Mouse (Mus musculus) heart, postnatal 14 days (tissue): ENCODE results near the gene Senp1. TPM values are rescaled to one million over a fixed set of nuclear protein-coding genes. Genes with fewer than 3 reads are reported as not detected.

Source experiments
- DNase-seq, 2 experiments: peaks; one replicate each; pipeline ENCODE4 v3.0.0; 2021 to 2022
- intact Hi-C: fragments of 180-260 bp; cut with DNase I; formaldehyde crosslinking; loops from one replicate; pipeline ENCODE4 v1.15.1; 2025
- total RNA-seq, 2 experiments: library from RNA; stranded (reverse); gene quantifications; 2 replicates each; pipeline ENCODE4 v1.2.3; 2021

The Senp1 gene
- total RNA-seq, 2 experiments from 2014 or later: 12.9 to 13.7 TPM

DNA sequence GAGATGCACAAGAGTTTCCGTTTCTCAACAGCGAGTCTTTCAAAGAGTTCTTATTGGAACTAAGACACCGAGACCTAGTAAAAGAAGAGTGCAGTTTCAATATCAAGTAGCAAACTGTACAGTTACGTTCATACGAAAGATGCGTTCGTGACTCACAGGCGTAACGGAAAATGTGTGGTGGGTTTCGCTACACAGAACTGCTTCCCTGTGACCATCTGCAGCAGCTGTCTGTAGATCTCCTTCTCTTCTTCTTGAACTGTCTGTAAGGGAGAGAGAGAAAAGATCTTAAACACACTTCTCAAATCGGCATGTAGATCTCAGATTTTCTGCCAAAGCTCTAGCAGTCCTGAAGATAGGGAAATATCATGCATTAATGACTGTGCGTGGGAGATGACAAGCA, 26.9 kb downstream of the Senp1 start:
- no peak for DNase-seq
- intact Hi-C loops: no loop called here

- intact Hi-C loops: no loop called here
- no peak for DNase-seq
Measured at GRCm38 (mm10) chr15:98065881-98066280, 27.7 kb downstream of the Senp1 start.

DNA sequence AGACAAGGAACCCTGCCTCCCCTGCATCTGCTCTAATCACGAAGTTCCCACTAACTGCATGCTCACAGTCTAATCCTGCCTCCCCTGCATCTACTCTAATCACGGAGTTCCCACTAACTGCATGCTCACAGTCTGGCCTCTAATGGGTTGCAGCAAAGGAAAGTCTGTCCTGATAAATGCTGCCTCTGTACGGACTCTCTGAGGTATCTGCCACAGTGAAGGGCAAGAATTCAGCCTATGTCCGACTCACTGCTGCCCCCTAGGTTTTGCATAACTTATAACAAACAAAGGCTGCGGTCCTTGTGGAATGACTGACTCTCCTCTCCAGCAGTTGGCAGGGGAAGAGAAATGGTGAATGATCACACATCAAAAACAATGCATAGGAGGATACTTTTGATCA, 38.3 kb downstream of the Senp1 start:
- DNase-seq: peak; percentile 18 to 54
- intact Hi-C loops: no loop called here

DNA sequence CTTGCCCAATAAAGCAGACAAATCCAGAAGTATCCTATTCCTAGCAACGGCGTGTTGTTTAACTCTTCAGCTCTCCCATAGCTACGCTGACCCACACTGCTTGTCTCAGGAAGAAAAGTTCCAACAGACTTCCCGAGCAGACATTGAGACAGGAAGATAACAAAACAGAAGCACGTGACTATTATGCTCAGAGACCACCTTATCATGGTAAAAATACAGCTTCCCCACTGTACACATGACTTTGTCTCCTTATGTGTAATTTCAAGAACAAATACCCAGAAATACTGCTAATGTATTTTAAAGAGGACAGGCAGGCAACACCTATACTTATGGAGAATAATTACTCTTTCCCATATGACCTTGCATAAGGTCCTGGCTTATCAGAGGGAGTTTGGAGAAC, 41.9 kb downstream of the Senp1 start:
- no peak for DNase-seq
- intact Hi-C loops: no loop called here

DNA sequence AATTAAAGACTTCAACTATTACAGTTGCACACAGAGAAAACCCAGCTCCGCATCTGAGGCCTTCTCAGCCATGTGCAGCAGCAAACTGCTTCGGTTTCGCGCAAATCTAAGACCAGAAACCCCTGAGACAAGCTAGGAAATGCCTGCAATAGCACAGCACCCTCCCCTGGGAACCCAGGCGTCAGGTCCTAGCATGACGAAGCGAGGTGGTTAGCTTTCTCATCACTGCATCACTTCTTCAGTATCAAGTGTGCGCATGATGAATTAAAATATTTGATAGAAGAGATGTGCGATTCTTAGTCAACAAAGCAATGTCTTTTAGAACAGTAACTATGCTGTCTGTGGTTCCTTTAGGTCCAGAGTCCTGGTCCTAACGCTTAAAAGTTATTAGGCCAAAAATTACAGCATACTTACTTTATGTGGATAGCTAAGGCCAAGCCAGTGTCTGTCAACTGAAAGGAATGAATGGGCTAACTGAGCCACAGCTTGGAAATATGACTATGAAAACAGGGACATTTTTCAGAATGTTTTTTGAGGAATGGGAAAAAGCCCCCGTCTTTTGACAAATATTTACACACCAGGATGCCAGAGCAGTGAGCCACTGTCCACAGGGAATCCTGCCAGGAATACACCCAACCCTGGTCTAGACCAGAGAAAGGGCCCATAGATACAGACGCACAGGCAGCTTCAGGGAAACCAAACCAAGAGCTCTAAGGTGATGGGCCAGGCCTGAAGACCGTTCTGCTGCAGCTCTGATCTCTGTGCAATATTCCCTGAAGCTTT, 44.4 kb downstream of the Senp1 start:
- no peak for DNase-seq
- intact Hi-C loops: no loop called here

DNA sequence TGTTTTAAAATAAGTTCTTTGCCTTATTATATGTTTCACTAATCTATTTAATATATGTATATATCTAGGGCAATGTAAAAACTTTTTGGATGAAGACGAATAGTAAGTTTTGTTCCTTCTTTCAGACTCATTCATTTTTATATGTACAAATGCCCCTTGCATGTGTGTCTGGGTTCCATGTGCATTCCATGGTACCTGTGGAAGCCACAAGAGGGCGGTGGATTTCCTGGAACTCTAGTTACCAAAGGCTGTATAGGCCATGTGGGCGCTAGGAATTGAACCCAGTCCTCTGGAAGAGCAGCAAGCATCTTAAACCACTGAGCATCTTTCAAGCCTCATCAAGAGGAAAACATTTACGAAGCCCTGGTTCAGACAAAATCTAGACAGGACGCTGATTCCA, 49.2 kb downstream of the Senp1 start:
- intact Hi-C loops: no loop called here
- DNase-seq: no peak

DNA sequence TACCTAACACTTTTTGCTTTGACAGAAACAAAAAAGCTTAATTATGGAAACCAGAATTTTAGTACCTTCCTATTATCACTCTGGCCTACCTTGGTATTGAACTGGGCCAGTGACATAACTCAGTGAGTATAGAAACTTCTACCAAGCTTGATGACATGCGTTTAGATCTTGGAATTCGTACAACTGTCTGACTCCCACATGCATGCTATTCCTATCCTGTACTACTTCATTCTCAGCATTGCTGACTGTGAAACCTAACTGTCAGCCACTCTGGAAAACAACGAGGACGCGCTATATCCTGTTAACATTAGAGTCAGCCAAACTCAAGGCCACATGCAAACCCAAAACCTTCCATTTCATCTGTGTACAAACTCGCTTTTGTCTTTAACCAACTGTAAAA, 49.6 kb downstream of the Senp1 start:
- intact Hi-C loops: no loop called here
- DNase-seq: no peak

DNA sequence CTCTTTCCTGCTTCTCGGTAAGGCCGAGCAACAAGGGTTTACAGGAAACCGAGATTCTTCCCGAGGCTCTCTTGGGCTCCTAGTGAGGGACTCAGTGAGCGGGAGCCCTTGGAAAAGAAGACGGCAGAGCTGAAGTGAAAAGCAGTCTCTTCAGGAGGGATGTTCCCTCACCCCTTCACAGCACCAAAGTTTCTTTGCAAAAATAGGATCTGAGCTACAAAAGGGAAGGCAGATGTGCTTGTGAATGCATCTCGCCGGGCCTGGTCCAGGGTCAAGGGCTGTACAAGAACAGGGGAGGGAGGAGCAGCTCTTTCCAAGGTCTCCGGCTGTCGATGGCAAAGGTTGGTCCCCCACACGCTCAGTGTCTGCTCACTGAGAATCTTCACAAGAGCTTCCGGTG, 51.0 kb downstream of the Senp1 start:
- intact Hi-C loops: no loop called here
- DNase-seq: no peak

DNA sequence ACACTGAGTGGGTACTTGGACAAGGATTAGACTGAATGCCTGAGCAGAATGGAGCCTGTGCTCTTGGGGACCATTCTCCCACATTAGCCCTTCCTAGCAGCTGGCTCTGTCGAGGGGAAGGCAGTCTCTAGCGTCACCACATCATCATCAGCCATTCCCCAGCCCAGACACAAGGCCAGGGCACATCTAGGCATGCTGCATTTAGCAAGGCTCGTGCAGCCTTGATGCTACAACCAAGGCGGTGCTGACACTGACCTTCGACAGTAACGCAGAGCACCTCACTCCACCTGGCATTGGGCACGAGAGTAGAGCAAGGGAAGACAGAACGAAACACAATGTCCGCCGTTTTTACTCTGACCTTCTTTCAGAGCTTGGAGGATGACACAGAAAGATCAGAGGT, 53.9 kb downstream of the Senp1 start:
- DNase-seq: no peak
- intact Hi-C loops: no loop called here

DNA sequence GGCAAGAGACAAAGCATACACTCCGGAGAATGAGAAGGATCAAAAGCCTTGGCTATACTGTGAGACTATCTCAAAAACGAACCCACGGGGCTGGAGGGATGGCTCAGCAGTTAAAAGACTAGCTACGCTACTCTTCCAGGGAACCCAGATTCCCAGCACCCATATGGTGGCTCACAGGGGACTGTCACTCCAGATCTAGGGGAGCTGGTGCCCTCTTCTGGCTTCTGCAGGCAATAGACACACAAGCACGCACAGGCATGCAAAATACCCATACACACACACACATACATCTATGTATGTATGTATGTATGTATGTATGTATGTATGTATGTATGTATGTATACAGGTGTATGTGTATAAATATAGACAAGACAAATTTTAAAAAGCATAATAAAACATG, 57.0 kb downstream of the Senp1 start:
- DNase-seq: no peak
- intact Hi-C loops: no loop called here

DNA sequence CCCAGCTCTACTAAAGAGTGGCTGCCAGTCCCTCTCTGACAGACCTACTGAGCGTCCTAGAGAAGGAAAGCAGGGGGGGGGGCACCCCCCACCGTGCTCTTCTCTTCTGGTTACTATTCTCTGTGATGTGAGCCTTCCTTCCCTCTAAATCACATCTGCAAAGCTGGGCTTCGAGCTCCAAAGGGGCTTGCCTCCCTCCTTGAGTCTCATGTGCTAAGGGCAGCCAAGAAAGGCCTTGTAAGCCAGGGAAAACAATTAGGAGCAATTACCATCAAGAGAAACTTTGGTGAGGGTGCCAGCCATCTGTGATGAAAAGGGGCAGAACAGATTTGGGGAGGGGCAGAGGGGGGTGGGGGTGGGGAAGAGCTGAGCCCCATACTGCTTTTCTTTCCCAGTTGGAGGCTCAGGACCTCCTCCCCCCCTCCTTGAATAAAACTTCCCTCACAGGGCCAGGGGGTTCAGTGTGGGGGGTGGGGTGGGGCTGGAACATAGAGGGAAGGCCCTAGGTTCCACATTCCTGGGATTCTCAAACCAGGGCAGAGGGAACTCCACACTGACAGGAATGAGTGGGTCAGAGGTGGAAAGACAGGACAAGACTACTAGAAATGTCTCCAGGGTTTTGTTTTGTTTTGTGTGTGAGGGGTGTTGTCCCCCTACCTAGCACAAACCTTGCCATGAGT, 58.3 kb downstream of the Senp1 start:
- intact Hi-C loops: no loop called here
- no peak for DNase-seq

DNA sequence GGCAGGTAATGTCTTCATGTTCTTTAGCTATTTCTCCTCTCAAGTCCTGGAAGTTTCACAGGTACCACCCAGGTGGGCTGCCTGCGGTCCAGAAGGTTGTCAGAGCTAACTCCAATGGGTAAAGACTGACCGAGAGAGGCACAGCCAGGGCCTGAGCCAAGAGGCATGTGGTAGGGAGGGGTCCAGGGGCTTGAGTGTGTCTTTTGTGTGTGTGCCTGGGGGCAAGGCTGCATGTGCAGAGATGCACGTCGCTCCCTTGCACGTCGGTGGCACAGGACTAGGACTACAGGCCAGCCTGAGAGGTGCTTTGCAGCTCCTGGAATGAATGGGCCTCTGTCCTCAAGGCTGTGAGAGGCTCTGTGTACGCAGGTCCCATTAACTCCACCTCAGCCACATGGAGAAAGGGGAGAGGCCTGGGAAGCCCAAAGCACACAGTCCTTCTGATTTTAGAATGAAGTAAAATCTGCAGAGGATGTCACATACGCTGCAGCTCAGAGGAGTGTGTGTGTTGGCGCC, 60.3 kb downstream of the Senp1 start:
- no peak for DNase-seq
- intact Hi-C loops: no loop called here

GRCm38 (mm10) chr15:98029798-98030197, 63.7 kb downstream of the Senp1 start:
- intact Hi-C loops: no loop called here

DNA sequence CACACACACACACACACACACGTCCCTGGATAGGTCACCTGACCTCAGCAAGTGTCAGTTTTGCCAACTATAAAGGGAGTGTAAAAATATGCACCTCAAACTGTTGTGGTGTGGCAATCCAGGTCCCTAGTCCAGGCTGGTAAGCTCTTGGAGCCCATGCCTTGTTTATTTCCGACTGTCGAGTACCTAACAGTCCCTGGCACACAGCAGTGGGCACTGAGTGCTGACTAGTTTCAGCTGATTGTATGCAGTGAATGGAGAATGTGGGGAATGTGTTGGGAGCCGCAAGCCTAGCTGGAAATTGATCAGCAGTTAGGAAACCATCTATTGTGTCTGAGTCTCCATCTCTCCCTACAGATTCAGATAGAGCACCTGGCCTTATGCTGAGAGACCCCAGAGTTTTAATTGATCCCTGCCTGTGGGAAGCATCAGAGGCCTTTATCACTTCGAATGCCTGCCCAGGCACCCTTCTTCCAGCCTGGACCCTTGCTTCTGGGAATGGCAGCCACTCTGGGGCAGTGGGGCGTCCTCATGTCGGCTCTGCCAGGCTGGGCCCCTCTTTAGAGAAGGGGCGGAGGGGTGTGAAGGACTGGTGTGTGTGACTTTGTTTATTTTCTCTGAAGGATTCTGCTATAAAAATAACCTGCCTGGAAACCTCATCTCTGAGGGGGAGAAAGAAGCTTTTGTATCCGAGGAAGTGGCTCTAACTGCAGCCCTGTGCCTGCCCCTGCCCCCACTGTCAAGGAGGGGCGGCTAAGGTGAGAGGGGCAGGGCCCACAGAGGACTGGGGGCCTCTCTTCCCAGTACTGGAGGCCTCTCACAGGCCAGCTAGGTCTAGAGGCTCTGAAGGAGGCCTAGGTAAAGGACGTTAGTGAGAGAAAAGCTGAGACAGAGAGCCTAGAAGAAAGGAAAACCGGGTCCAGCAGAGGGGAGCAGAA, 66.3 kb downstream of the Senp1 start:
- intact Hi-C loops: no loop called here
- DNase-seq: peak in 1 of 2 experiments; percentile 36

More at GRCm38 (mm10) chr15:98029798-98030197, 63.7 kb downstream of the Senp1 start:
- DNase-seq: no peak

GRCm38 (mm10) chr15:98025611-98026010, 67.9 kb downstream of the Senp1 start:
- intact Hi-C loops: no loop called here
- no peak for DNase-seq

- intact Hi-C loops: no loop called here
- no peak for DNase-seq
Measured at GRCm38 (mm10) chr15:98023137-98023536, 70.4 kb downstream of the Senp1 start.

- no peak for DNase-seq
- intact Hi-C loops: no loop called here
Measured at GRCm38 (mm10) chr15:98021886-98022285, 71.7 kb downstream of the Senp1 start.

DNA sequence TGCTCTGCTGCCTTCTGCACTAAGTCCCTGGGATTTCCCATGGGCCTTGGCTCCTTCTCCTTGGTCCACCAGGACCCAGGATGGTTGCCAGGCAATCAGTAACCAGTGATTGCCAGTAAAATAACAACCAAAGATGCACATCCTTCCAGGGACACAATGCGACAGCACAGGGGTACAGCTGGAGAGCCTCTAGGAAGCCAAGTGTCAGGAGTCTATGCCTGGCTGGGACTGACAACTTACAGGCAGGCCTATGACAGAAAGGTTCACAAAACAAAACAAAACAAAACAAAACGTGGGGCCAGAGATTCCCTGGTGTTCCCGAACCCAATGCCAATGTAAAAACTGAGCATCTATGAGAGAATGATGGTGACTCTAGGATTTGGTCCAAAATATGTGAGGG, 74.5 kb downstream of the Senp1 start:
- DNase-seq: no peak
- intact Hi-C loops: no loop called here

DNA sequence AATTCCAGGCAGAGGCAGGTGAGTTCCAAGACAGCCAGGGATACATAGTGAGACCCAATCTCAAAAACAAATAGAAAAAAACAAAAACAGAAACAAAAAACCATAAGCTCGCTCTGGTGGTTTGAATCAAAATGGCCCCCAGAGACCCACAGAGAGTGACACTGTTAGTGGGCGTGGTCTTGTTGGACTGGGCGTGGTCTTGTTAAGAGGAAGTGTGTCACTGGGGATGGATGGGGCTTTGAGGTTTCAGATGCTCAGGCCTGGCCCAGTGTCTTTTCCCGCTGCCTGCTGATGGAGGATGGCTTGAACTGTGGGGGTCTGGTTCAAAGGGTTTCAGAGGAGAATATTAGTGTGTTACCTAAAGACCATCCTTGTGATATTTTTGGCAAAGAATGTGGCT, 75.6 kb downstream of the Senp1 start:
- intact Hi-C loops: no loop called here
- DNase-seq: no peak

GRCm38 (mm10) chr15:98012810-98013209, 80.7 kb downstream of the Senp1 start:
- no peak for DNase-seq
- intact Hi-C loops: no loop called here

DNA sequence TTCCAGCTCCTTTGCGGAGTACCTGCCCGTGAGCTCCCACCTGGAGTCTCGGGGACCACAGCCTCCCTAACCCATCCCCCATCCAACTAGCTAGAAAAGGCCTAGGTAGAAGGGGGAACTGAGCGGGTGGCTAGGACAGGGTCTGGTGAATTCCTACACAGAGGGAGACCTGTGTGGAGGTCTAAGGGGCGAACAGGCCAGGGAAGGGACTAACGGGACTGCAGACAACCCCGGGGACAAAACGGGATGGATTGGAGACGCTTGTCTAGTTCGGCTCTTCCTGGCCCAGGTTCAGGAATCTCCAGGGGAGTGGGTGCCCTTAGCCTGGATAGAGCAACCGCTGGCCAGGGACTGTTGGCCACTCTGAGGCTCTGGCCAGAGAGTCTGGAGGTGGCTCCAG, 88.4 kb downstream of the Senp1 start:
- no peak for DNase-seq
- intact Hi-C loops: no loop called here
